Mouse (Mus musculus) heart, embryonic 11.5 days (tissue): Measurements from ENCODE around the gene Glmp. TPM values are rescaled to one million over a fixed set of nuclear protein-coding genes. Genes with fewer than 3 reads are reported as not detected.

ENCODE experiments used
- ATAC-seq: fragments of 200-750 bp; cut with Nextera tagmentation; replicated peaks from 2 replicates; pipeline ENCODE4 v1.8.0; 2017; ENCODE audit warnings: moderate library complexity; ENCODE audit not compliant: insufficient number of reproducible peaks, low FRiP score, low TSS enrichment
- H3K27ac ChIP-seq: fragments of 300-500 bp; sonication (generic); 2 replicates; pipeline ENCODE4 v1.5.1; 2014; ENCODE audit warnings: mild to moderate bottlenecking, low read depth, low read length
- H3K27me3 ChIP-seq: fragments of 300-500 bp; sonication (generic); 2 replicates; pipeline ENCODE4 v1.6.1; 2014; ENCODE audit warnings: mild to moderate bottlenecking, low read length, mixed read lengths; ENCODE audit not compliant: control insufficient read depth, insufficient read depth
- H3K36me3 ChIP-seq: fragments of 300-500 bp; sonication (generic); 2 replicates; pipeline ENCODE4 v1.6.1; 2014; ENCODE audit warnings: mild to moderate bottlenecking, low read length, moderate library complexity, mixed read lengths; ENCODE audit not compliant: control insufficient read depth, insufficient read depth
- H3K4me1 ChIP-seq: fragments of 300-500 bp; sonication (generic); 2 replicates; pipeline ENCODE4 v1.6.1; 2014; ENCODE audit warnings: low read length; ENCODE audit not compliant: control insufficient read depth, insufficient read depth
- H3K4me2 ChIP-seq: fragments of 300-500 bp; sonication (generic); 2 replicates; pipeline ENCODE4 v1.6.1; 2014; ENCODE audit warnings: mild to moderate bottlenecking, moderate library complexity
- H3K4me3 ChIP-seq: fragments of 300-500 bp; sonication (generic); 2 replicates; pipeline ENCODE4 v1.5.1; 2014; ENCODE audit warnings: low read depth, low read length
- H3K9ac ChIP-seq: fragments of 300-500 bp; sonication (generic); 2 replicates; pipeline ENCODE4 v1.6.1; 2014; ENCODE audit warnings: mild to moderate bottlenecking, low read depth, low read length, moderate library complexity
- H3K9me3 ChIP-seq: fragments of 300-500 bp; sonication (generic); replicated peaks from 2 replicates; pipeline ENCODE4 v1.6.1; 2016; ENCODE audit warnings: low read length; ENCODE audit not compliant: control insufficient read depth
- WGBS: fragments of 180-500 bp; shearing (Covaris S2); extraction: QIAGEN DNeasy Blood & Tissue Kit; methylation state at CpG from one replicate; pipeline ENCODE4 v1.1.7; 2014; ENCODE audit not compliant: insufficient replicate concordance; 5-methylcytosine and 5-hydroxymethylcytosine counted together
- polyA plus RNA-seq: library from polyadenylated mRNA; unstranded; fragments of >200 nt; fragmentation: Nextera tagmentation; extraction: Ambion mirVana; gene quantifications from 2 replicates; pipeline ENCODE4 v1.2.1, GENCODE M21; 2014

Gene Glmp
- polyA plus RNA-seq, 1 experiment from 2014 or later, result 106 TPM

DNA sequence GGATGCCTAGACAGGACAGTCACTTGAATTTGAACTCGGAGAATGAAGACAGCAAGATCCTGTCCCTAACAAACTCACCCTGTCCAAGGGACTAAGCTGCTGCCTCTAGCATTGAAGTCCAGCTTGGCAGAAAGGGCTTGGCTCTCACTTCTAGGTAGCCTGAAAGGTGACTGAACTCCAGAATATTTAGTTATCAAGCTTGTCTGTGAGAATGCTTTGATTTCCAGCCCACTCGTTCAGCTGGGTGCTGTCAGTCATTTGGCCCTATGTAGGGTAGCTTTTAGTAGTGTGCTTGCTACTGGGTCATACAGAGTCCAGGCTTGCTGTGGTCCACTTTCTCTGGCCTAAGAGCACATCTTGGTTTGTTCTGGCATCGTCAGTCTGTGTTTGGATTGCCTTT, 14.2 kb downstream of the Glmp start:
- Histone ChIP-seq H3K27me3 (no peaks in the 10 kb centered on the region), H3K4me2 (peak overlapping the region; percentile 63; the same call in 1 of the 2 replicates), H3K4me1 (peaks cover 14% of the 10 kb centered on the region), H3K36me3 (peaks cover 24% of the 10 kb centered on the region), H3K4me3 (no peak overlapping the region), H3K9ac (no peak overlapping the region), H3K27ac (no peak overlapping the region; the same call in 1 of the 2 replicates), H3K9me3 (no peaks in the 10 kb centered on the region)
- ATAC-seq, result no peak
- WGBS, result 68% methylated on average over 3 of the region's 3 CpGs

DNA sequence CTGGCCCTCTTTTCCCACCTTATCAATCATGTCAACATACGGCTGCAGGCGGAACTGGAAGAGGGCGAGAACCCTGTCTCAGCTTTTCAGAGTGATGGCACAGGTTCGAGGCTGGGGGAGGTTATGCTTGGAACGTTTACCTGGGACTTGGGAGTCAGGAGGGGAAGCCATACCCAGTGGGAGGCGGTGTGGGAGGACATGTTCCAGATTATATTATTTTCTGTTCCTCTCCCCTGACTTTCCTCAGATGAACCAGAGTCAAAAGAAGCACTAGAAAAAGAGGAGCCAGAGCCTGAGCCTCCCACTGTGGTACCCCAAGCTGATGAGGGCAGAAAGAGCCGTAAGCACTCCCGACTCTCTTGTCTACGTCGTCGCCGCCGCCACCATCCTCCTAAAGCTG, 25.9 kb downstream of the Glmp start:
- H3K9ac ChIP-seq, result no peak overlapping the region
- no peaks in the 10 kb centered on the region for H3K4me1 ChIP-seq
- no peak overlapping the region for H3K27ac ChIP-seq
- no peaks in the 10 kb centered on the region for H3K9me3 ChIP-seq
- H3K4me2 ChIP-seq, result no peak overlapping the region
- H3K27me3 ChIP-seq, result no peaks in the 10 kb centered on the region
- H3K4me3 ChIP-seq, result no peak overlapping the region
- peaks cover 76% of the 10 kb centered on the region for H3K36me3 ChIP-seq
- no peak for ATAC-seq
- 75% methylated on average over 13 of the region's 13 CpGs for WGBS

DNA sequence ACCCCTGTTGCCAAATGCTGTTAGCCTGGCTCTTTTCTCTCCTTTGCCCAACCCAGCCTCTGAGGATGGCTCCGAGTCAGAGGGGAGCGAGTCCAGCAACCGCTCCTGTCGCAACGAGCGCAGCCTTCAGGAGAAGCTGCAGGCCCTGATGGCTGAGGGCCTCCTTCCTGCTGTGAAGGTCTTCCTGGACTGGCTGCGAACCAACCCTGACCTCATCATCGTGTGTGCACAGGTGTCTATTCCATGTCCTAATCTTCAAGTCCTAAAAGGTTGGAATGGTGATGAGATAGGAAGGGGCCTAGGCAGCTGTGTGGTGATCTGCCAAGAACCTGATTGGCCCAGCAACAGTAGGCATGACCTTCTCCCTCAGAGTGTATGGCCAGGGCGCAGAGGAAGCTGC, 28.1 kb downstream of the Glmp start:
- H3K4me2 ChIP-seq, result no peak overlapping the region
- 90% methylated on average over 9 of the region's 9 CpGs for WGBS
- H3K4me1 ChIP-seq, result no peaks in the 10 kb centered on the region
- no peaks in the 10 kb centered on the region for H3K9me3 ChIP-seq
- H3K4me3 ChIP-seq, result no peak overlapping the region
- no peak for ATAC-seq
- peaks cover 74% of the 10 kb centered on the region for H3K36me3 ChIP-seq
- H3K27me3 ChIP-seq, result no peaks in the 10 kb centered on the region
- H3K27ac ChIP-seq, result no peak overlapping the region
- H3K9ac ChIP-seq, result no peak overlapping the region

DNA sequence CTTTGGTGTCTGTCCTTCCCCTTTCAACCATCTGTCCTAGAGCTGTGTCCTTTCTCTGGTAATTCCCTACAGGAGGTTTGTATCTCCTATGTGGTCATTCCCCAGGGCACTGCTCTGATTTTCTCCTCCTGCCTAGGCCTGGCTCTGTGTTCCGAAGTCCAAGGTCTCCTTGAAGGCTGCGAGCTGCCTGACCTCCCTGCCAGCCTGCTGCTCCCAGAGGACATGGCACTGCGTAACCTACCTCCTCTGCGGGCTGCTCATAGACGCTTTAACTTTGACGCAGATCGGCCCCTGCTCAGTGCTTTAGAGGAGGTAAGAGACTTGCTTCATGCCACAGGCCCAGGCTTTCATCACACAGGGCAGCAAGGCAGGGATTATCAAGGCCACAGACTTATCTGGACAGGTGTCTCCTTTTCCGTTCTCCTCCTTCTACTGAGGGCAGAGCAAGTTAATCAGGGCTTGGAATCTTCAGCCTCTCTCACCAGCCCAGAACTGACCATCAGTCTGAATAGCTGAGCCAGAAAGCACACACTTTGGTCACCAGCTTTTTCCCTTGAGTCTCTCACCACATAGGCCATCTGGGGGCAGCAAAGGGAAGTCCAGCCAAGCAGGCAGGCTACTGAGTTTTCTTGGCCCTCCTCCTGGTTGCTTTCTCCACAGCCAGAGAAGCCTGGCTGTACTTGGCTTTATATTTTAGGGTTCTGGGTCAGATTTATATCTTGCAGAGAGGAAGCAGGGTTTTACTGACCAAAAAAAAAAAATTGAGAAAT, 29.8 kb downstream of the Glmp start:
- H3K4me1 ChIP-seq, result peaks cover 3% of the 10 kb centered on the region; the same call in 1 of the 2 replicates
- WGBS, result 91% methylated on average over 8 of the region's 8 CpGs
- ATAC-seq, result no peak

DNA sequence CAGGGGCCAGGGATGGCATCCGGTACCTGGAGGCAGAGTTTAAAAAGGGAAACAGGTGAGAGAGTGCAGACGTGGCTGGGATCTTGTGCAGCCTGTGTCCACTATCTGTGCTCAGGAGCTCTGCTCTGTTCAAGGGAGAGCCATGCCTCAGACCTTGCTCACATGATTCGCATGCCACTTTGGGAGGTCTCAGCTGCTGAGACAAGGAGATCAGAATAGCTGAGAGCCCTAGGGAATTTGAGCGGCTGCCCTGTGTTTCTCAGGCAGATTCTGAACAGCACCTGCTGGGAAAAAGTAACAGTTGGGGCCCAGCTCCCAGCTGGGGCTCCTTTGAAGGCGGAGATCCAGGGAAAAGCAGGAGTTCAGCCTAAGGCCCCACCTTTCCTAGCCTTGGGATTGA, 34.8 kb downstream of the Glmp start:
- H3K4me2 ChIP-seq, result no peak overlapping the region
- no peak overlapping the region for H3K9ac ChIP-seq
- peaks cover 18% of the 10 kb centered on the region for H3K4me1 ChIP-seq
- H3K27me3 ChIP-seq, result no peaks in the 10 kb centered on the region; the same call in 1 of the 2 replicates
- WGBS, result 53% methylated on average over 5 of the region's 5 CpGs
- H3K9me3 ChIP-seq, result no peaks in the 10 kb centered on the region
- no peak overlapping the region for H3K4me3 ChIP-seq
- no peak for ATAC-seq
- peaks cover 58% of the 10 kb centered on the region for H3K36me3 ChIP-seq
- peak overlapping the region; percentile 70 for H3K27ac ChIP-seq

More for the DNA sequence above, 29.8 kb downstream of the Glmp start:
- Histone ChIP-seq H3K27me3 (no peaks in the 10 kb centered on the region), H3K4me3 (no peak overlapping the region), H3K9ac (no peak overlapping the region), H3K4me2 (no peak overlapping the region), H3K9me3 (no peaks in the 10 kb centered on the region), H3K36me3 (peaks cover 78% of the 10 kb centered on the region), H3K27ac (no peak overlapping the region)

DNA sequence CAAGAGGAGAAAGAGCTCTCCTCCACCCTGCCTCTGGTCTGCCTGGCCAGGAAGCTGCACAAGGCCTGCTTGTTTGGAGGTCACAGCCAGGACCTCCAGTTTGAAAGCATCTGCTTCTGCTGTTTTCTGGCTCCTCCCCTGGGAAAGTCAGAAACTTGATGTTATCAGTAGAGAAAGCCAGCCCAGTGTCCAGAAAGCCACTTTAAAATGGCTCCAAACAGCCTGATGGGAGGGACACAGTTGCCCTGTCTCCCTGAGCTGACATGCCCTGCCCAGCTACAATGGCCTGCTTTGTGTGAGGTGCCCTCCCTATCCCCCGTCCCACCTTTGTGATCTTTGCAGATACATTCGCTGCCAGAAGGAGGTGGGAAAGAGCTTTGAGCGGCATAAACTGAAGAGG, 35.2 kb downstream of the Glmp start:
- H3K27ac ChIP-seq, result peak overlapping the region; percentile 70
- no peak overlapping the region for H3K4me3 ChIP-seq
- H3K4me1 ChIP-seq, result peaks cover 22% of the 10 kb centered on the region
- no peaks in the 10 kb centered on the region for H3K9me3 ChIP-seq
- peaks cover 55% of the 10 kb centered on the region for H3K36me3 ChIP-seq
- H3K4me2 ChIP-seq, result no peak overlapping the region
- ATAC-seq, result no peak
- H3K9ac ChIP-seq, result 0 out of 2 replicates have a peak overlapping the region, but pooled peaks have one; percentile 22
- H3K27me3 ChIP-seq, result peaks cover 4% of the 10 kb centered on the region; the same call in 1 of the 2 replicates
- WGBS, result 72% methylated on average over 3 of the region's 3 CpGs

DNA sequence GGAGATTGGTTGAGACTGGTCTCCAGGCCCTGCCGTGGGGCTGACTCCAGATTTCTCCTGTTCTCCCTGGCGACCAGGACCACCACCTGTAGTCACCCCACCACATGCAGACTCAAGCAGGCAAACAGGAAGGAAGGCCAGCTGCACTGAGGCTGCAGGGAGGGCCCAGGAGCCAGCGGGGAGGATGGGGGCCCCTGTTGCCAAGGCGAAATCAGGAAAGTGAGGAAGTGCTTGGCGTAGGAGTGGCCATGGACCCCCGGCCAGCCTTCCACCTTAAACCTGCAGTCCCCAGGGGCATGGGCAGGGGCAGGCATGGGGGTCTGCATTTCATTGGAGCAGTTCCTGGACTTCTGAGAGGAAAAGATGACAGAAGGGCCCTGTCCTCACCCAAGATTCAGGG, 36.3 kb downstream of the Glmp start:
- no peak overlapping the region for H3K4me3 ChIP-seq
- peaks cover 15% of the 10 kb centered on the region for H3K27me3 ChIP-seq
- ATAC-seq, result no peak
- H3K27ac ChIP-seq, result no peak overlapping the region
- peaks cover 22% of the 10 kb centered on the region for H3K4me1 ChIP-seq
- peaks cover 45% of the 10 kb centered on the region for H3K36me3 ChIP-seq
- H3K9me3 ChIP-seq, result no peaks in the 10 kb centered on the region
- WGBS, result 71% methylated on average over 6 of the region's 6 CpGs
- no peak overlapping the region for H3K4me2 ChIP-seq
- no peak overlapping the region; the same call in 1 of the 2 replicates for H3K9ac ChIP-seq

DNA sequence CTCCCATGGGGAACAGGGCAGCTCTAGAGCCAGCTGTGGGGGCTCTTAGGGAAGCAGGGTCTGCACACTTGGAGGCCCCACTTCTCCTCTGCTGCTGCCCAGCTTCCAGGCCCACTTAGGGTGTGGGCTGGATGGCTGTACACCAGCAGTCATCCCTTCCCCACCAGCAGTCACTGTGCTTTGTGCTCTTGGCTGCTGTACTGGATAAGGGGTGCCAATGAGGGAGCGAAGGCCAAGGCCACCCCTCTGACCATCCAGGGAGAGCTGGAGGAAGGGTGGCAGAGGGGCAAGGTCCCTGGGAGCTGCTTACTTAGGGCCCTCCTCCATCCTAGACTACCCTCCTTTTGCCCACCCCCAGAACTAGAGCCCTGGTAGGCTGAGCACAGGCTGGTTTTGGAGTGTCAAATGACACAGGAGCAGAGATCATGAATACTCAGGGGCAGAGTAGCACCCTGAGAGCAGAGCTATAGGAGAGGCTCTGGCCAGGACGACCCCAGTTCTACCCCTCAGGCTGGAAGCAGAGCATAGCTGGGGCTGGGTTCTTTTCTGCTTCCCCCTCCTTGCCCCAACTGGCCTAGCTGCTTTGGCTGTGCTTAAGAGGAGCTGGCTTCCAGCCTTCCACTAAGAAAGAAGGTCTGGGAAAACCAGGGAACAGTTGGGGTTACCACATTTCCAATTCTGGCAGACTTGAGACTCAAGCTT, 36.9 kb downstream of the Glmp start:
- H3K9ac ChIP-seq, result no peak overlapping the region
- peaks cover 19% of the 10 kb centered on the region for H3K27me3 ChIP-seq
- peaks cover 22% of the 10 kb centered on the region for H3K4me1 ChIP-seq
- no peak overlapping the region for H3K4me2 ChIP-seq
- no peak for ATAC-seq
- no peak overlapping the region for H3K27ac ChIP-seq
- 93% methylated on average over 2 of the region's 2 CpGs for WGBS
- peaks cover 39% of the 10 kb centered on the region for H3K36me3 ChIP-seq
- H3K9me3 ChIP-seq, result no peaks in the 10 kb centered on the region
- no peak overlapping the region for H3K4me3 ChIP-seq
